Mouse (Mus musculus) embryo, embryonic 10.5 days (tissue): ENCODE data around the gene Ahsg.

Experiments
- DNase-seq: peaks from one replicate; pipeline ENCODE4 v3.0.0-alpha.2; 2015; ENCODE audit warnings: low spot score

The Ahsg gene

GRCm38 (mm10) chr16:22890683-22891510 is at the start of gene Ahsg:
Gene Ahsg (plus strand): TSS chr16:22891277.
- DNase-seq = no peak

- no peak for DNase-seq
Measured at GRCm38 (mm10) chr16:22842871-22843270, 48.2 kb upstream of the Ahsg start.

- DNase-seq = peak; percentile 87
Measured at GRCm38 (mm10) chr16:22844061-22844801, 46.8 kb upstream of the Ahsg start.

- no peak for DNase-seq
Measured at GRCm38 (mm10) chr16:22844834-22845233, 46.2 kb upstream of the Ahsg start.

- no peak for DNase-seq
Measured at GRCm38 (mm10) chr16:22845481-22845880, 45.6 kb upstream of the Ahsg start.

- no peak for DNase-seq
Measured at GRCm38 (mm10) chr16:22847686-22848085, 43.4 kb upstream of the Ahsg start.

GRCm38 (mm10) chr16:22848331-22848730 is 42.7 kb upstream of the Ahsg start:
- DNase-seq = no peak

- DNase-seq = no peak
Measured at GRCm38 (mm10) chr16:22852709-22853108, 38.4 kb upstream of the Ahsg start.

GRCm38 (mm10) chr16:22856773-22857172 is 34.3 kb upstream of the Ahsg start:
- DNase-seq = no peak

GRCm38 (mm10) chr16:22857431-22858113 is 33.5 kb upstream of the Ahsg start, which contains the start of the genes Tbccd1 and Dnajb11:
Gene Tbccd1 (minus strand): TSS chr16:22857669.
Gene Dnajb11 (plus strand): TSS chr16:22857845.
- DNase-seq = peak; percentile 99

- no peak for DNase-seq
Measured at GRCm38 (mm10) chr16:22872397-22872796, 18.7 kb upstream of the Ahsg start.

GRCm38 (mm10) chr16:22873369-22873768 is 17.7 kb upstream of the Ahsg start:
- no peak for DNase-seq

GRCm38 (mm10) chr16:22876218-22877043 is 14.6 kb upstream of the Ahsg start:
- DNase-seq = peak; percentile 70

- no peak for DNase-seq
Measured at GRCm38 (mm10) chr16:22877660-22878390, 13.3 kb upstream of the Ahsg start.

- no peak for DNase-seq
Measured at GRCm38 (mm10) chr16:22878716-22879115, 12.4 kb upstream of the Ahsg start.

- DNase-seq = no peak
Measured at GRCm38 (mm10) chr16:22879945-22880595, 11.0 kb upstream of the Ahsg start.

- DNase-seq = peak; percentile 64
Measured at GRCm38 (mm10) chr16:22880900-22881299, 10.2 kb upstream of the Ahsg start.

- no peak for DNase-seq
Measured at GRCm38 (mm10) chr16:22881487-22881886, 9.6 kb upstream of the Ahsg start.

GRCm38 (mm10) chr16:22883441-22883840 is 7.6 kb upstream of the Ahsg start:
- no peak for DNase-seq

- DNase-seq = no peak
Measured at GRCm38 (mm10) chr16:22885356-22885755, 5.7 kb upstream of the Ahsg start.
